Mouse (Mus musculus) Patski (cell line): ENCODE results near the gene Senp3. TPM values are rescaled to one million over a fixed set of nuclear protein-coding genes. Genes with fewer than 3 reads are reported as not detected.

Source experiments
- ATAC-seq: fragments of 100-300 bp; one replicate; pipeline ENCODE4 v1.8.0; 2021
- CTCF ChIA-PET: fragments of 350-600 bp; sonication (Branson Sonifier 250); formaldehyde crosslinking; loops from one replicate; lab custom pipeline; 2022; ENCODE audit warnings: inconsistent platforms; lab: Charles Lee
- POLR2A ChIA-PET: fragments of 350-600 bp; sonication (Branson Sonifier 250); formaldehyde crosslinking; loops from one replicate; lab custom pipeline; 2022; ENCODE audit warnings: antibody characterized with exemption, inconsistent platforms; lab: Charles Lee
- DNase-seq: peaks from one replicate; pipeline ENCODE4 v3.0.0-alpha.2; 2011; ENCODE audit warnings: low read depth, low spot score
- H3K27me3 ChIP-seq: fragments of 371-371 bp; one replicate; pipeline ENCODE4 v1.5.1; 2021
- CTCF ChIP-seq: fragments of 100-300 bp; IDR thresholded peaks from one replicate; pipeline ENCODE4 v1.5.1; 2021
- in situ Hi-C: fragments of 300-500 bp; cut with MboI; formaldehyde crosslinking; loops from 3 replicates; pipeline ENCODE4 v1.11.1; 2018; ENCODE audit warnings: low pct_unique_long_range_greater_than_20kb, mixed read lengths
- polyA plus RNA-seq: library from polyadenylated mRNA; unstranded; gene quantifications from one replicate; pipeline ENCODE4 v1.2.3, GENCODE M21; 2021

Gene Senp3
- polyA plus RNA-seq, 1 experiment from 2014 or later = 116 TPM

- POLR2A ChIA-PET = interaction anchor here (2.3 kb wide), 1 partner anchor 30 kb away, joined by 13 read pairs; the partner anchor contains the start of gene Tnfsf13
- no peaks in the 10 kb centered on the region for H3K27me3 ChIP-seq
- TF ChIP-seq CTCF = peak; percentile 85
- no peak for DNase-seq
- ATAC-seq = no peak
- CTCF ChIA-PET = interaction anchor here (0.8 to 6.8 kb wide), 4 partner anchors 10 to 58 kb away, joined by 3 to 51 read pairs (median 4); partner anchors contain the start of genes Senp3 and Tnfsf13
- in situ Hi-C loops = loop anchor here (5.0 kb wide), 1 partner anchor 33 kb away; the partner anchor contains the start of gene Senp3
Measured at GRCm38 (mm10) chr11:69715482-69715881, 33.6 kb upstream of the Senp3 start.

GRCm38 (mm10) chr11:69714636-69715329, 32.9 kb upstream of the Senp3 start:
- ChIA-PET POLR2A (interaction anchor here (0.7 to 2.3 kb wide), 2 partner anchors 21 to 29 kb away, joined by 3 to 13 read pairs; partner anchors contain the start of gene Tnfsf13), CTCF (interaction anchor here (0.8 to 6.8 kb wide), 3 partner anchors 10 to 58 kb away, joined by 3 to 51 read pairs (median 4); partner anchors contain the start of genes Senp3 and Tnfsf13)
- in situ Hi-C loops = loop anchor here (5.0 kb wide), 1 partner anchor 32 kb away; the partner anchor contains the start of gene Senp3
- DNase-seq (no peak), ATAC-seq (no peak)
- no peak for TF ChIP-seq CTCF
- no peaks in the 10 kb centered on the region for H3K27me3 ChIP-seq

- no peaks in the 10 kb centered on the region for H3K27me3 ChIP-seq
Measured at GRCm38 (mm10) chr11:69712954-69713672, 31.2 kb upstream of the Senp3 start.

GRCm38 (mm10) chr11:69711082-69711481, 29.2 kb upstream of the Senp3 start:
- no peaks in the 10 kb centered on the region for H3K27me3 ChIP-seq
- CTCF ChIA-PET = interaction anchor here (1.2 kb wide), 1 partner anchor 18 kb away, joined by 3 read pairs; no protein-coding TSS in a partner anchor
- in situ Hi-C loops = no loop called here
- TF ChIP-seq CTCF = no peak
- POLR2A ChIA-PET = no interaction called here
- no peak for ATAC-seq
- no peak for DNase-seq

More at GRCm38 (mm10) chr11:69712954-69713672, 31.2 kb upstream of the Senp3 start:
- no peak for TF ChIP-seq CTCF
- in situ Hi-C loops = no loop called here
- ATAC-seq (no peak), DNase-seq (no peak)
- ChIA-PET CTCF (interaction anchor here (1.2 to 6.8 kb wide), 2 partner anchors 20 to 29 kb away, joined by 3 to 51 read pairs; partner anchors contain the start of genes Senp3 and Tnfsf13), POLR2A (no interaction called here)

GRCm38 (mm10) chr11:69710470-69710869, 28.6 kb upstream of the Senp3 start:
- H3K27me3 ChIP-seq = no peaks in the 10 kb centered on the region
- ATAC-seq = no peak
- no peak for TF ChIP-seq CTCF
- POLR2A ChIA-PET = no interaction called here
- CTCF ChIA-PET = interaction anchor here (0.7 to 1.4 kb wide), 4 partner anchors 19 to 57 kb away, joined by 3 read pairs; partner anchors contain the start of gene Tnfsf13
- in situ Hi-C loops = no loop called here
- no peak for DNase-seq

- CTCF ChIA-PET = interaction anchor here (0.7 to 1.4 kb wide), 3 partner anchors 24 to 57 kb away, joined by 3 read pairs; partner anchors contain the start of gene Tnfsf13
- in situ Hi-C loops = no loop called here
- DNase-seq = no peak
- no peaks in the 10 kb centered on the region for H3K27me3 ChIP-seq
- TF ChIP-seq CTCF = no peak
- POLR2A ChIA-PET = no interaction called here
- ATAC-seq = no peak
Measured at GRCm38 (mm10) chr11:69709554-69710446, 27.9 kb upstream of the Senp3 start.

GRCm38 (mm10) chr11:69708614-69709265, 26.9 kb upstream of the Senp3 start:
- TF ChIP-seq CTCF = no peak
- no peaks in the 10 kb centered on the region for H3K27me3 ChIP-seq
- ChIA-PET POLR2A (interaction anchor here (0.6 kb wide), 1 partner anchor 384 kb away, joined by 5 read pairs; no protein-coding TSS in a partner anchor), CTCF (interaction anchor here (1.4 kb wide), 1 partner anchor 56 kb away, joined by 3 read pairs; no protein-coding TSS in a partner anchor)
- no peak for ATAC-seq
- in situ Hi-C loops = no loop called here
- DNase-seq = no peak

GRCm38 (mm10) chr11:69707873-69708381, 26.0 kb upstream of the Senp3 start:
- DNase-seq = no peak
- ChIA-PET CTCF (no interaction called here), POLR2A (interaction anchor here (0.6 kb wide), 1 partner anchor 383 kb away, joined by 5 read pairs; no protein-coding TSS in a partner anchor)
- in situ Hi-C loops = no loop called here
- no peak for TF ChIP-seq CTCF
- no peaks in the 10 kb centered on the region for H3K27me3 ChIP-seq
- no peak for ATAC-seq

- TF ChIP-seq CTCF = no peak
- in situ Hi-C loops = no loop called here
- no peaks in the 10 kb centered on the region for H3K27me3 ChIP-seq
- DNase-seq (no peak), ATAC-seq (no peak)
- CTCF ChIA-PET = interaction anchor here (1.0 to 1.3 kb wide), 3 partner anchors 10 to 25 kb away, joined by 3 to 5 read pairs (median 4); partner anchors contain the start of gene Senp3
- POLR2A ChIA-PET = no interaction called here
Measured at GRCm38 (mm10) chr11:69707480-69707847, 25.6 kb upstream of the Senp3 start.
